Mouse (Mus musculus) T-helper 2 cell (primary cell): Measurements from ENCODE around the gene Tpk1.
"Not testable (repeated sequence)": the region's sequence is repeated elsewhere in the genome, so short reads cannot be mapped to it uniquely, and the experiment has no call there.

Experiments
- in situ Hi-C: fragments of 300-600 bp; cut with MboI, MseI; formaldehyde crosslinking; loops from one replicate; pipeline ENCODE4 v1.15.1; 2025; ENCODE audit warnings: high pct_unique_total_duplicates

Gene Tpk1

DNA sequence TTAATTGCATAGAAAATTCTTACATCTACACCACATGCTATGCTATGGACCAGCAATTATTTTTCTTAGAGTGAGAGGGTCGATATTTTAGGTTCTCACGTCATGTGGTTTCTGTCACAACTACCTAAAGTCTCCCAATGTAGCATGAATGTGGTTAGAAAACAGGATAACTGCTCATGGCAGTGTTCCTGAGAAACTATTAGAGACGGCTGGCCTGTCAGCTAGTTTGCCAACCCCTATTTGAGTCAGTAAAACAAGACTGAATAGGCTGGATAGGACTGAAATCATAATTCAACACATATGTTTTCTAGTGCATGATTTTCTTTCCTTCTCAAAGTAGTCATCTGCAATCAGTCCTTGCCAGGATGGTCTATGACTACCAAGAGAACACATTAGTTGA lies 137.1 kb downstream of the Tpk1 start:
- in situ Hi-C loops = no loop called here

DNA sequence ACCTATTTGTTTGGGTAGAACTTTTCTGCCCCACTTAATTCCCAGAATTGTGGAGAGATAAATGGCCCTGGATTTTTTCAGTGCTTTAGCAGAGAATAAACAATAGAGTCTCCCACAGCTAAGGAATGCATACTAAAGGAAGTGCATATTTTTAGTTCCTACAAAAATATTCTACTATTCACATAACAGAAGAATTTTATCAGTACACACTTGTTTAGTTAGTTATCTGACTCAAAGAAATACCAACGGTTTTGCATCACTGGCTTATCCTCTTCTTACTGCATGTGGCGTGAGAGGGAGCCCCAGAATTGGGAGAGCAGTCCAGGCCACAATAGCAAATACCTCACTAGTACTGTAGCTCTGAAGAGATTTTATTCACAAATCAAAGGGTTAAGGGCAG lies 141.1 kb downstream of the Tpk1 start:
- in situ Hi-C loops = no loop called here

- in situ Hi-C loops = no loop called here
Observed at GRCm38 (mm10) chr6:43522046-43522445, 144.0 kb downstream of the Tpk1 start.

GRCm38 (mm10) chr6:43520218-43520617 lies 145.9 kb downstream of the Tpk1 start:
- in situ Hi-C loops = no loop called here

DNA sequence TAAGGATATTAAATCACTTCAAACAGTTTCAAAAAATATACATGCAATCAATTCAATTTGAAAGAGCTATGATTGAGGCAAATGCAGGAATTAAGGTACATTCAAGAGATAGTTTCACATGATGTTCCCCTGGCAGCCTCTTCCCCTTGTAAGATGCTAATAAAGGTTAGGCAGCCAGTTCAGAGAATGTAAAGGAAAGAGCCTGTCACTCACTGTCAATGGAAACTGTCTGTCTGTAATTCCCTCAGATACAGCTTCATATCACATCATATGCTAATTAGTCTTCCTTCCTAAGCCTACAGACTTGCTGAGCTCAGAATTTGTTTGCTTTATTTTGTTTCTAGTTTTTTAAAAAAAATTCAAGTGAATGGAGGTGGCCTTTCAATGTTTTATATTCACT lies 147.7 kb downstream of the Tpk1 start:
- in situ Hi-C loops = no loop called here

- in situ Hi-C loops = no loop called here
Observed at GRCm38 (mm10) chr6:43517316-43517655, 148.8 kb downstream of the Tpk1 start.

DNA sequence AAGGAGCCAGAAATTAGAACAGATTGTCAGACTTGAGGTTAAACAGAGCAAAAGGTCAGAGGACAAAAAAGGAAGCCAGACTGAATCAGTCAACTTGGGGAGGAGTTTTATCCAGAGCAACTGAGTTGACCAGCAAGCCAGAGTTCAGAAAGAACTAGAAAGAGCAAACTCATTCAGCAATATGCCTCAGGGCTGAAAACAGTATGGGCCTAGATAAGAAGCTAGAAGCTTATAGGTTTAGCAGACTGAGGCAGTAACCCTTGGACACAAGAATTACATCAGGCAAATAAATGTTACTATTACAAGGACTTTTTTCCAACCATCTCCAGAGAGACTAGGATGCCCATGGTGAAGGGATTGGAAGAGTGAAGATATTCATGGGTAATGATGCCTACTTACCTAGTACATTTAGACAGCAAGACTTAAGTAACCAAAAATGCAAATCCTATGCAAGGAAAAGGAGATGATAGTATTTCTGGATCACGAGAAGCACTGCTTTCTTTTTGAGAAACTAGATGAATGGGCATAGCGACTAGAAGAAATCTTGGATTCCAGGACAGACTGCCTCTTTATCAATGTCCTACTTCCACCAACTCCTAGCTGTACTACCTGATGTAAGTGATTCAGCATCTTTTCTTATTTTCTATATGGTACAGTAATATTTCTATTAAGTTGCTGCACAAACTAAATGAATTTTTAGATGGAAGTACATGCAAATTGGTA lies 149.3 kb downstream of the Tpk1 start:
- in situ Hi-C loops = no loop called here

DNA sequence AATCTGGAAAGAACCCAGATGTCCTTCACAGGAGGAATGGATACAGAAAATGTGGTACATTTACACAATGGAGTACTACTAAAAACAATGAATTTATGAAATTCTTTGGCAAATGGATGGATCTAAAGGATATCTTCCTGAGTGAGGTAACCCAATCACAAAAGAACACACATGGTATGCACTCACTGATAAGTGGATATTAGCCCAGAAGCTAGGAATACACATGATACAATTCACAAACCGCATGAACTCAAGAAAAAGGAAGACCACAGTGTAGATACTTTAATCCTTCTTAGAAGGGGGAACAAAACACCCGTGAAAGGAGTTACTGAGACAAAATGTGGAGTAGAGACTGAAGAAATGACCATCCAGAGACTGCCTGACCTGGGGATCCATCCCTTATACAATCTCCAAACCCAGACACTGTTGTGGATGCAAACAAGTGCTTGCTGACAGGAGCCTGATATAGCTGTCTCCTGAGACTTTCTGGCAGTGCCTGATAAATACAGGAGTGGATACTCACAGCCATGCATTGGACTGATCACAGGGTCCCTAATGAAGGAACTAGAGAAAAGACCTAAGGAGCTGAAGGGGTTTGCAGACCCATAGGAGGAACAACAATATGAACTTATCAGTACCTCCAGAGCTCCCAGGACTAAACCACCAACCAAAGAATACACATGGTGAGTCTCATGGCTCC lies 159.2 kb downstream of the Tpk1 start:
- in situ Hi-C loops = not testable (repeated sequence)

- in situ Hi-C loops = no loop called here
Observed at GRCm38 (mm10) chr6:43504609-43505230, 161.4 kb downstream of the Tpk1 start.

GRCm38 (mm10) chr6:43492367-43492766 lies 173.7 kb downstream of the Tpk1 start:
- in situ Hi-C loops = no loop called here

- in situ Hi-C loops = no loop called here
Observed at GRCm38 (mm10) chr6:43486691-43487090, 179.4 kb downstream of the Tpk1 start.

- in situ Hi-C loops = no loop called here
Observed at GRCm38 (mm10) chr6:43480687-43481086, 185.4 kb downstream of the Tpk1 start.

- in situ Hi-C loops = no loop called here
Observed at GRCm38 (mm10) chr6:43478810-43479209, 187.3 kb downstream of the Tpk1 start.

DNA sequence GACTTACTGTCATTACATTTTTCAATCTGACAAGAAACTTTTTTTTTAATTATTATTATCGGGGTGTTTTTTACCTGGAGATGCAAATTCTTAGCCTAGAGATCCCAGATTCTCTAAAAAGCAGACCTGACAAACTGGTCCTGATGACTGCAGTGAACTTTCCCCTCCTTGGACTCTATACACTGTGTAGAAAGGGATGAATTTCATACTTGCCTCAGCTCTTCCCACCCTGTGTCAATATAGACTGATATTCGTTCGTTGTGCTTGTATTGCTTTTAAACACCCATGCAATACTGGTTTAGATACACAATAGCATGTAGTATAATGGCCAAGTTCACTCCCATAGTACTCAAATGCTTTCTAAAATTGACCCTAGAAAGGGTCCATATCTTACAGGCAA lies 189.7 kb downstream of the Tpk1 start:
- in situ Hi-C loops = no loop called here

DNA sequence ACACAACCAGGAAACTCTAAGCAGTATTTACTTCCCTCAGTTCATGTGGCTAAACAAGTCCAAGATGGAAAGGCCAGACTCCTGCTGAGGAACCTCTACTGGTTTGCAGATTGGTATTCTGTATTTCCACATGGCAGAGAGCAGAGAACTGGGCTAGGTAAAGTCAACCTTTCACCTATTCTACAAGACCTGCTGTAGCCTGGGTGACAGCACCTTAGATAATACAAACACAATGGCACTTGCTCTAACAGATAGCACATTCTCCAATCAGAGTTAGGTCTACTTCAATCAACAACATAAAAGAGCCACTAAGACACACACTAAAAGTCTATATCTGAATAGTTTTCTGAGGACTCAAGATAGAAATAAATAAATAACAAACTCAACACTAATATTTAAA lies 190.2 kb downstream of the Tpk1 start:
- in situ Hi-C loops = no loop called here

GRCm38 (mm10) chr6:43471556-43471955 lies 194.5 kb downstream of the Tpk1 start:
- in situ Hi-C loops = no loop called here

DNA sequence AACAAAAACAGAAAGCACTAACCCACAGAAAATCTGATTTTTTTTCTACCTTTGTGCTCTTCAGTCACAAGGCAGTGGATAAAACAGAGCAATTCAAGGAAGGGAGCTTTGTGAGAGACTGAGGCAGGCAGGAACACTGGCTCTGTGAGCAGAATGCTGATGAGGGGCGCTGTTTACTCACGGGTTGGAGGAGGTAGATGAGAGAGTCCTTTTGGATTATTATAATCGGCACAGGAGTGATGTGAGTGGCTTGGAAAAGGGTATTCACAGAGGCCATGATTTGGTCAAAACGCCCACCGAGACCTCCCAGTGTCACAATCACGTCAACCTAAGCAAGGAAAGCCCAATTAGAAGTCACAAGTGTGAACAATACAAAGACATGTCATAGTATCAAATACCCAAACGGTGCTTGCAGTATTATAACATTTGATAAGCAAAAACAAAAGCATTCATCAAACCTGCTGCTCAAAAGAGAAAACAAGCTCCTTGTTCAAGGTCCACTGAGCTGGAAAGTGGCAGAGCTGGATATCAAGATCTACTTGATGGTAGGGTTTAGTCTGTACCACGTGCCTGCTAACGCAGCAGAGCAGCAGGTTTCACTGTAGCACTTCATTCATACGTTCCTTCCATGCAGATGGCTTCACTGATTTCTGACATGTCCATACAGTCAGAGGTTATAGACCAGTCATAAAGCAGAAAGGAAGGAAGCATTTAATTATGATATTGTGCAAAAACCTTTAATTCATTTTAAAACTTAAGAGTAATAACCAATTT lies 197.1 kb downstream of the Tpk1 start:
- in situ Hi-C loops = no loop called here

DNA sequence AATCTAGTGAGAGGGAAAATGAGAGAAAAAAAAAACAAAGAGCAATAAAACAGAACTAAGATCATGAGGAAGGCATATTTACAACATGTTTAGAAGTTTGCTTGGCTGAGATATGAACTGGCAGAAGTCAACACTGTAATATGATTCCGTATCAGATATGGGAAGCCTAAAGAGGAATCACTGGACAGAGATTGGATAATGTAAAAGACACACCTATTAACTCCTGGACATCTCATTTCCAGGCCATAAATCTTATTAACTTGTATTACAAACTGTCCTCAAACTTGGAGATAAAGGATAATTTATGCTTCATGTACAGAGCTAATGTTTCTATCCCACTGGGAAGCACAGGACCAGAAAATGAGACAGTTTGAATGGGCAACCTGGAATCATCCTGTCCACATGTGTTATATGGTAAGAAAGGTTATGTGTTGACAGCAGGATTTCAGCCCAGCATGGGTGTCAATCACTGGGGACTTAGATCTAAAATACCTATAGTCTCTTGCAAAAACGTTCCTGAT lies 203.2 kb downstream of the Tpk1 start:
- in situ Hi-C loops = no loop called here

DNA sequence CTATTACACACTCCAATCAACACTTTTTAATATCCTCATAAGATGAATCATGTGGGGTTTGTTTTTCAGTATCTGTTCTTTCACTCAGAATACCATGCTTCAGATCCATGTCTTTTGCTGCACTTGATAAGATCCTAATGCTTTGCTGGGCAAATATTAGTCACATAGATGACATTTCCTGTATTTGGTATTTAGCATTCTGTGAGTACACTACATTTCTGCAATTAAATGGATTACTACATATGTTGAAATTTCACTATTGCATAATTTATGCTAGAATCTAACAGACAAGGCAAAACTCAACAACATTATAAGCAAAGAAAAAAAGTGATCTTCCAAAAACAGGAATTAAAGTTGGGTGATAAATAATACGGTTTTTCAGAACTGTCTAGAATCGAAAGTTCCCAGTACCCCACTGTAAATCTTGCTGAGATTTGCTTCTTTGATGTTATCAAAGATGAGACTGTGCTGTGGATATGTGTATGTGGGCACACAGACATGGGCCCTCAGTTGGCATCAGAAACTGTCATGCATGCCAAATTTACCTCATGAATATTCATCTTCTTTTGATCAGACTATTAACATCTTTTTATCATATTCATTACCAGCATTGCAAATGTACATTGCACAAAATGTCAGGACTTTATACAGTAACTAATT lies 203.8 kb downstream of the Tpk1 start:
- in situ Hi-C loops = no loop called here

GRCm38 (mm10) chr6:43459082-43459481 lies 207.0 kb downstream of the Tpk1 start:
- in situ Hi-C loops = no loop called here

- in situ Hi-C loops = no loop called here
Observed at GRCm38 (mm10) chr6:43457989-43458388, 208.1 kb downstream of the Tpk1 start.

DNA sequence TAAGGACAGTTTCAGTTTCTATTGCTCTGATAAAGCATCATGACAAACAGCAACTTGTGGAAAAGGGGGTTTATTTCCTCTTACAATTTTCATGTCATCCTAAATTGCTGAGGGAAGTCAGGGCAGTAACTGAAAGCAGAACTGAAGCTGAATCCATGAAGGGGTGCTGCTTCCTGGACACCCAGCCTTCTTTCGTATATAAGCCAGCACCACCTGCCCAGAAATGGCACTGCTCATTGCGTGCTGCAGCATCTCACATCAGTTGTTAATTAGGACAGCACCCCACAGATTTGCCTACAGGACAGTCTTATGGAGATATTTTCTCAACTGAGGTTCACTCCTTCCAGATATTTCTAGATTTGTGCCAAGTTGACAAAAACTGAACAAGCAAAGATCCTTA lies 216.6 kb downstream of the Tpk1 start:
- in situ Hi-C loops = no loop called here
